Mouse (Mus musculus) bone marrow, adult 2 months (tissue): Measurements from ENCODE around the gene Capn5.

Source experiments
- CTCF ChIP-seq: fragments of 200-500 bp; IDR thresholded peaks from 2 replicates; pipeline ENCODE4 v1.5.1; 2011; ENCODE audit warnings: low read length, control low read depth; ENCODE audit not compliant: control insufficient read depth, insufficient read depth
- POLR2A ChIP-seq: fragments of 200-500 bp; IDR thresholded peaks from 2 replicates; pipeline ENCODE4 v1.6.1; 2011; ENCODE audit warnings: low read depth, mild to moderate bottlenecking, control low read depth, low read length, borderline replicate concordance; ENCODE audit not compliant: control insufficient read depth

GRCm38 (mm10) chr7:98186637-98187036 lies 8.6 kb upstream of the Capn5 start:
- TF ChIP-seq CTCF (no peak), POLR2A (no peak)
